Mouse (Mus musculus) cerebellum, adult 2 months (tissue): ENCODE measurements around the gene Stk39.

Experiments used
- CTCF ChIP-seq: fragments of 200-500 bp; IDR thresholded peaks from 2 replicates; pipeline ENCODE4 v1.5.1; 2011; ENCODE audit warnings: low read depth, mild to moderate bottlenecking, control low read depth, low read length, moderate library complexity, borderline replicate concordance; ENCODE audit not compliant: insufficient read depth
- POLR2A ChIP-seq: fragments of 200-500 bp; IDR thresholded peaks from 2 replicates; pipeline ENCODE4 v1.6.1; 2011; ENCODE audit warnings: low read length, control low read depth, borderline replicate concordance; ENCODE audit not compliant: insufficient read depth

DNA sequence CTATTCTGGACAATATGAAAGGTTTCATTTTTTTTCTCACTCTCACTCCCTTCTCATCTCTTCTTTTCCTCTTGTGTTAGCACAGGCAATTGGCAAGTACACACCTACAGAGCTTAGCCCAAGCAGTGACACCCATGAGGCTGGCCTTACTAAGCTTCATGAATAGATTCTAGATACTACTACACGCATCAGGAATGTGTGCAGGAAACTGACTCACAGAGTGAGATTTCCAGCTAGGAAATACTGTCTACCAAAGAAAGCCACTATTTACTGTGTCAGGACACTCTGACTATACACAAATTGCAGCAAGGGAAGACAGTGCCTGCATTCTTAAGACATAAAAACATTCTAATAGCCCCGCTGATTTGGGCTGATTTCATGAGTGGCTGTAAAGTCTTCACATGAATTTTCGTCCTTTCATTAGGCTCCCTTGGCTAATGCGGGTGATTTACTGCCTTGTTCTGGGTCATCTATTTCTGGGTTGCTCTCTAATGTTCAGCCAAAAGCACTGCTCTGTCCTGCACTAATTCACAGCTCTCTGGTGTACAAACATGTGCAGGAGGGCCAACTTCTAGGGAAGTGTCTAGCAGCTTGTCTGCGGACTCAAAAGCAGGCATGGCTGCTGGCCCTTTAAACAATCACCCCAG is 249.7 kb downstream of the Stk39 start:
- TF ChIP-seq CTCF (no peak), POLR2A (no peak)
